Mouse (Mus musculus): ENCODE data around the gene Abcc8.

Abcc8 gene

GRCm38 (mm10) chr7:46162132-46162727 lies 17.6 kb downstream of the Abcc8 start:
- in situ Hi-C loops (cut with MboI; ENCODE audit: low pct_unique_long_range_greater_than_20kb in 1 of 2, low sequenced_read_pairs in 2 of 2, unreplicated experiment in 1 of 2), result no loop called here

DNA sequence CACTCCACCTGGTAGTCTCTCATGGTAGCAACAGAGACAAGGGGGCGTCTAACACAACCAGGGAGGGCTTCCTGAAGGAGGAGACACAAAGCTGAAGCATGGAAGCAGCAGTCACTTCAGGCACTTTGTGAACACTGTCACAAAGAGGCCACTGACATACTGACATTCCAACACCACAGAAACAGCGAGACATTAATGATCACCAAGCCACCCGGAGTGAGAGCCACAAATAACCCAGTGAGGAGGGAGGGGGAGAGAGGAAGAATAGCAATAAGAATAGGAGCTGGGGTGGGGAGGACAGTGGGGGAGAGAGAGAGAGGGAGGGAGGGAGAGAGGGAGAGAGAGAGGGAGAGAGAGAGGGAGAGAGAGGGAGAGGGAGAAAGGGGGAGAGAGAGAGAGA lies 18.2 kb downstream of the Abcc8 start:
- in situ Hi-C loops (cut with MboI; ENCODE audit: low pct_unique_long_range_greater_than_20kb in 1 of 2, low sequenced_read_pairs in 2 of 2, unreplicated experiment in 1 of 2), result no loop called here

GRCm38 (mm10) chr7:46157746-46158145 lies 22.1 kb downstream of the Abcc8 start:
- in situ Hi-C loops (cut with MboI; ENCODE audit: low pct_unique_long_range_greater_than_20kb in 1 of 2, low sequenced_read_pairs in 2 of 2, unreplicated experiment in 1 of 2), result no loop called here

DNA sequence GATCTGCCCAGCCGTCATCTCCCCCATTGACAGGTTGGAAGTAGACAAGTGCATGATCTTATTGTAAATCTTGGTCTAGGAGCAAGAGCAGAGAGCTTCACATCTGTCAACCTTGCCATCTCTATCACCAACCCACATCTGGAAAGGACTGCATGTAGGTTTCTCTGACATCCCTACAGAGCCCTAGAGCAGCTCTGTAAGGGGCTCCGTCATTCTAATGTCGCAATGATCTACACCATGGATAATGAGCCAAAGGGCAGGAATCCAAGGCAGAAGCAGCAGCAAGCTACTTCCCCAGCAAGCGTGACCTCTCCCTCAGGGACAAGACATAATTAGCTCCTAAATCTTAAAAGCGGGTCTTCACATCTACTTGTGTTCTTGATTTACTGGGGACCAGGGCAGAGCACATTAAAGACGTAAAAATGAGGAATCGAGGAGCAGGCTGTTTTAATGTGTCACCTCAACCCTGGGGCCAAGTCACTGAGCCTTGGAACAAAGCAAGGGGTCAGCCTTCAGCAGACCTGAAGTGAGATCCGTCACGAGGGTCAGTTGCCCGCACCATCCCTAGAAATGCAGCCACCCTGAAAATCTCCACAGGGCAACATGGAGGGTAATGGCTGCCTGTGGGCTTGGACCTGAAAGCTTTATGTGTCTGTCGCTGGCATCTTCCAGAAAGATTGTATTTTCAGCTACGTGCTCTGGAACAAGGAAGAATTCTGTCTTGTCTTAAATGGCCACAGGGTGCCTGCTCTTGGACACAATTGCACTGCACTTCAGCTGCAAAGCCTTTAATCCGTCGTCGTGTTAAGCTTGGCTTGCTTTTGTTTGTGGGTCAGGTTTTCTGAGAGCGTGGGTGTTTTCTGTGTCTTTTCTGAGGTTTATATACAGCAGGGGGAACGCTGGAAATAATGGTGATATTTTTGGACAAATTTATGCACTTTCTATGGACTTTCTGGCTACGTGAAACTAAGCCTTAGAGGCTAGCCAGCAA lies 25.0 kb downstream of the Abcc8 start:
- in situ Hi-C loops (cut with MboI; ENCODE audit: low pct_unique_long_range_greater_than_20kb in 1 of 2, low sequenced_read_pairs in 2 of 2, unreplicated experiment in 1 of 2), result no loop called here

- in situ Hi-C loops (cut with MboI; ENCODE audit: low pct_unique_long_range_greater_than_20kb in 1 of 2, low sequenced_read_pairs in 2 of 2, unreplicated experiment in 1 of 2), result no loop called here
These were observed 26.9 kb downstream of the Abcc8 start for GRCm38 (mm10) chr7:46152819-46153351.

GRCm38 (mm10) chr7:46147417-46147816 lies 32.4 kb downstream of the Abcc8 start:
- in situ Hi-C loops (cut with MboI; ENCODE audit: low pct_unique_long_range_greater_than_20kb in 1 of 2, low sequenced_read_pairs in 2 of 2, unreplicated experiment in 1 of 2), result no loop called here

GRCm38 (mm10) chr7:46146675-46147308 lies 33.0 kb downstream of the Abcc8 start:
- in situ Hi-C loops (cut with MboI; ENCODE audit: low pct_unique_long_range_greater_than_20kb in 1 of 2, low sequenced_read_pairs in 2 of 2, unreplicated experiment in 1 of 2), result no loop called here

GRCm38 (mm10) chr7:46144061-46144460 lies 35.8 kb downstream of the Abcc8 start:
- in situ Hi-C loops (cut with MboI; ENCODE audit: low pct_unique_long_range_greater_than_20kb in 1 of 2, low sequenced_read_pairs in 2 of 2, unreplicated experiment in 1 of 2), result no loop called here

- in situ Hi-C loops (cut with MboI; ENCODE audit: low pct_unique_long_range_greater_than_20kb in 1 of 2, low sequenced_read_pairs in 2 of 2, unreplicated experiment in 1 of 2), result no loop called here
These were observed 41.4 kb downstream of the Abcc8 start for GRCm38 (mm10) chr7:46138329-46138930.

DNA sequence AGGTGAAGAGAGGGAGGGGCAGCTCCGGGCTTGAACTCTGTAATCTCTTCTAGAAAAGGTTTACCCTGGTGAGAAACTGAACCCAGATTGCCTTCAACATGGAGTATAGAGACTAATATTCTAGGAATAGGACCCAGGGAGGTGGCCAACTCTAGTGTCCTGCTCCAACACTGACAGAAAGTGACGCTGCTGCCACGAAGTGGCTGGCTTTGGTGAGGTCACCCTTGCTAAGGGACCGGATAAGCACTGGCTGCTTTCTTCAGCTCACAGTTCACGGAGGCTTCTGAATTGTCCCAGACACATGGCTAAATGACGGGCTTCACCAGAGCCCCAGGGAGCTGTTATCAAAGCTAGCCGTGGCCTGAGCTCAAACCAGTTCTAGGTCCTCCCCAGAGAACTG lies 46.0 kb downstream of the Abcc8 start:
- in situ Hi-C loops (cut with MboI; ENCODE audit: low pct_unique_long_range_greater_than_20kb in 1 of 2, low sequenced_read_pairs in 2 of 2, unreplicated experiment in 1 of 2), result no loop called here

DNA sequence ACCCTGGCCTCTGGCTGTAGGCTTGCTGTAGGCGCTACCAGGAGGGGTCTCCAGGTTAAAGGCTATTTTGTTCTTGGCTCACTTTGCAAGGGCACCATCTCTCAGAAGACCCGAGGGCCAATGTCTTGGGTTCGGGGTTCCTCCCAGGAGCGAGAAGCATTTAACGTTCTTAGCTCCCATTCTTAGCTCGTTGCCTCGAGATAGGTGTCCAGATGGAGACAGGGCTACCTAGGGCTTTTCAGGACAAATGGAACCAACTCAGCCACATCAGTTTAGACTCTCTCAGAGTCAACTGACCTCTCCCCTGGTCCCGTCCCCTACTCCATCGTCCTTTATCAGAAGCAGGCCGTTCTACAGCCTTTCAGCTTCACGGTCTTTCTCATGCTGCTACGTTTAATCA lies 47.6 kb downstream of the Abcc8 start:
- in situ Hi-C loops (cut with MboI; ENCODE audit: low pct_unique_long_range_greater_than_20kb in 1 of 2, low sequenced_read_pairs in 2 of 2, unreplicated experiment in 1 of 2), result no loop called here

- in situ Hi-C loops (cut with MboI; ENCODE audit: low pct_unique_long_range_greater_than_20kb in 1 of 2, low sequenced_read_pairs in 2 of 2, unreplicated experiment in 1 of 2), result no loop called here
These were observed 48.0 kb downstream of the Abcc8 start for GRCm38 (mm10) chr7:46131806-46132205.

DNA sequence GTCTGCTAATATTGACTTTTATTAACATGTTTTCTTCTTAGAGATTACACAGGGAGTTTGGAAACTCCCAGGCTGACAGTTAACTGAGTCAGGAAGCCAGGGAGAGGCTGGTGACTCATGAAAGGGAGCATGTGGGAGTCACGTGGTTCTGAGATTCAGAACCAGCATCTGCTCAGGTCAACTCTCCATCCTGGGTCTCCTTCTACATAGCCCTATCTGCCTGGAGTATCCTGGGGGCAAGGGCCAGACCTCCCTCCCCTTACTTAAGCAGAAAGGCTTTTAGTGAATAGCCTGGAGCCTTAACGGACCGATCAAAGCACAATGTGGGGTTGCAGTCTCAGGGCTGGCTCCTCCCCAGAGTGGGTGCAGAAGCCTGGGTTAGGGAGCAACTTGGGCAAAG lies 48.6 kb downstream of the Abcc8 start:
- in situ Hi-C loops (cut with MboI; ENCODE audit: low pct_unique_long_range_greater_than_20kb in 1 of 2, low sequenced_read_pairs in 2 of 2, unreplicated experiment in 1 of 2), result no loop called here

GRCm38 (mm10) chr7:46130723-46131122 lies 49.1 kb downstream of the Abcc8 start:
- in situ Hi-C loops (cut with MboI; ENCODE audit: low pct_unique_long_range_greater_than_20kb in 1 of 2, low sequenced_read_pairs in 2 of 2, unreplicated experiment in 1 of 2), result no loop called here

DNA sequence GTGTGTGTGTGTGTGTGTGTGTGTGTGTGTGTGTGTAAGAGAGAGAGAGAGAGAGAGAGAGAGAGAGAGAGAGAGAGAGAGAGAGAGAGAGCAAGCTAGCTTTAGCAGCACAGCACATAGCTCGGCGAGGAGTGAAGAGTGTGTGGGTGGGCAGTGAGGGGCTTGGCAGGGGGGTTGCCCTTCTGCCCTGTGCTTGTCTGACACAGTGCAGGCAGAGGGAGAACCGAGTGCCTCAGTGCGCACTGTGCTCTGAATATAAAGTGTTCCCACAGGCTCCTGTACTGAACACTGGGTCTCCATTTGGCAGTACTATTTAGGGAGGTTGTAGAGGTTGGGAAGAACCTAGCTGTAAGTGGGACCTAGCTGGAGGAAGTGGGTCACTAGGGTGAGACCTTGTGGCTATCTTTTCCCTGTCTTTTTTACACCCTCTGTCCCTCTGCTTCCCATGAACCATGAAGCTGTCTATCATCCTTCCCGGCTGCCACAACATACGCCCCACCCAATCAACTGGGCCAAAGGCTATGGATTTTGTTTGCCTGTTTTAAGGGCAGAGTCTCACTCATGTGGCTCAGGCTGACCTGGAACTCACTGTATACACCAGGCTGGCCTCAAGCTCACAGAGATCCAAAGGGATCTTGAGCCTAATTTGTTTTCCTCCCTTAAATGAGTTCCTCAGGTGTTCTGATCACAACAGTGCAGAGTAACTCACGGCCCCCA lies 50.2 kb downstream of the Abcc8 start:
- in situ Hi-C loops (cut with MboI; ENCODE audit: low pct_unique_long_range_greater_than_20kb in 1 of 2, low sequenced_read_pairs in 2 of 2, unreplicated experiment in 1 of 2), result no loop called here

DNA sequence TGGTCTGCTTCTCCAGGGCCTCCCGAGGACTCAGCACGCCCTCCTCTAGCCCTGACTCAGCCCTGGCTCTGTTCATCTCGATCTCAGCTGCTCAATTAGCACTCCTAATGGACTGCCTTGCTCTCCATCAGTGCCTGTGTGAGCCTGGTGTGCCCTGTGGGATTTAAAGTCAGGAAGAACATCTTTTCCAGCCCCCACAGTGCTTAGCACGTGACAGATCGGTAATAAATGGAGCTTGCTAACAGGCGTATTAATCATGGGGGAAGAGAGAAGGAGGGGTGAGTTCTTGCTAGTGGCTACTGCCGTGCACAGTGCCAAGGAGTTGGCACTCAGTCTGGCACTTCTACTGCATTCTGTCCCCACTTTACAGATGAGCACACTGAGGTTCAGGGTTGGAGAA lies 51.6 kb downstream of the Abcc8 start:
- in situ Hi-C loops (cut with MboI; ENCODE audit: low pct_unique_long_range_greater_than_20kb in 1 of 2, low sequenced_read_pairs in 2 of 2, unreplicated experiment in 1 of 2), result no loop called here

DNA sequence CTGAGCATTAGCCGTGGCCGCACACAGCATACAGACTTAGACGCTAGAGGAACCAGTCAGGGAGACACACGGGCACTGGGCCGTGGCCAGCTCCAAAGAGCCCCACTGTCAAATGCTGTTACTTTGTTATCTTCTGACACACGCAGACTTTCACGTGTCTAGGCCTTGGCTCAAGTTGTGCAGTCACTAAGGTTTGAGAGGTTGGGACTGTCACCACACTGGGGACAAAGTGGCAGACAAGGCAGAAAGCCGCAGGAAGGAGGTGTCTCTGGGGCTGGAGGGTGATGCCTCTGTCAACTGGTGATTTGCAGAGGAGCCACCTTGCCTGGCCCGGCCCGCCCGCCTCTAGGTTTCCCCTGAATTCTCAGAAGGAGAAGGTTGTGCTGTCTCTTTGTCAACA lies 54.5 kb downstream of the Abcc8 start:
- in situ Hi-C loops (cut with MboI; ENCODE audit: low pct_unique_long_range_greater_than_20kb in 1 of 2, low sequenced_read_pairs in 2 of 2, unreplicated experiment in 1 of 2), result no loop called here

GRCm38 (mm10) chr7:46124460-46124859 lies 55.4 kb downstream of the Abcc8 start:
- in situ Hi-C loops (cut with MboI; ENCODE audit: low pct_unique_long_range_greater_than_20kb in 1 of 2, low sequenced_read_pairs in 2 of 2, unreplicated experiment in 1 of 2), result no loop called here
